Mouse (Mus musculus): ENCODE data around the gene Baz1a.
"Not testable (repeated sequence)": the region's sequence is repeated elsewhere in the genome, so short reads cannot be mapped to it uniquely, and the experiment has no call there.

Baz1a gene

GRCm38 (mm10) chr12:54980532-54980931, 33.6 kb downstream of the Baz1a start:
- DNase-seq: no peak

GRCm38 (mm10) chr12:54969033-54969432, 45.1 kb downstream of the Baz1a start:
- no peak for DNase-seq

- DNase-seq: no peak
Observed at GRCm38 (mm10) chr12:54965532-54966160, 48.5 kb downstream of the Baz1a start.

GRCm38 (mm10) chr12:54959569-54959968, 54.6 kb downstream of the Baz1a start:
- DNase-seq: peak; percentile 31 to 53

GRCm38 (mm10) chr12:54956974-54957373, 57.2 kb downstream of the Baz1a start:
- no peak for DNase-seq

GRCm38 (mm10) chr12:54956457-54956856, 57.7 kb downstream of the Baz1a start:
- DNase-seq: no peak

GRCm38 (mm10) chr12:54946116-54946515, 68.0 kb downstream of the Baz1a start:
- DNase-seq: no peak

- not testable (repeated sequence) for DNase-seq
Observed at GRCm38 (mm10) chr12:54942586-54943157, 71.5 kb downstream of the Baz1a start.

GRCm38 (mm10) chr12:54937581-54938343, 76.4 kb downstream of the Baz1a start:
- not testable (repeated sequence) for DNase-seq

GRCm38 (mm10) chr12:54910387-54910786, 103.8 kb downstream of the Baz1a start:
- DNase-seq: no peak

GRCm38 (mm10) chr12:54892559-54892958, 121.6 kb downstream of the Baz1a start:
- not testable (repeated sequence) for DNase-seq

GRCm38 (mm10) chr12:54890426-54890825, 123.7 kb downstream of the Baz1a start:
- DNase-seq: no peak

GRCm38 (mm10) chr12:54887580-54888127, 126.5 kb downstream of the Baz1a start:
- DNase-seq: no peak

- DNase-seq: peak; percentile 58 to 59
Observed at GRCm38 (mm10) chr12:54879630-54880029, 134.5 kb downstream of the Baz1a start.

- DNase-seq: no peak
Observed at GRCm38 (mm10) chr12:54879211-54879610, 134.9 kb downstream of the Baz1a start.

- DNase-seq: no peak
Observed at GRCm38 (mm10) chr12:54877875-54878274, 136.3 kb downstream of the Baz1a start.

- DNase-seq: no peak
Observed at GRCm38 (mm10) chr12:54876879-54877278, 137.3 kb downstream of the Baz1a start.

- DNase-seq: peak; percentile 52 to 56
Observed at GRCm38 (mm10) chr12:54874711-54875110, 139.4 kb downstream of the Baz1a start.

- DNase-seq: peak; percentile 86 to 89
Observed at GRCm38 (mm10) chr12:54862606-54863535, 151.3 kb downstream of the Baz1a start, which contains the start of gene Cfl2. Gene Cfl2 (minus strand): TSS chr12:54862877.

- peak; percentile 31 to 71 for DNase-seq
Observed at GRCm38 (mm10) chr12:54861991-54862605, 152.1 kb downstream of the Baz1a start.

GRCm38 (mm10) chr12:54859531-54859930, 154.6 kb downstream of the Baz1a start:
- DNase-seq: no peak

- DNase-seq: no peak
Observed at GRCm38 (mm10) chr12:54850551-54850950, 163.6 kb downstream of the Baz1a start.

Measured in lung, adult 18-20 months (tissue).